Mouse (Mus musculus) heart, embryonic 11.5 days (tissue): ENCODE measurements around the gene Loxl3. TPM values are rescaled to one million over a fixed set of nuclear protein-coding genes. Genes with fewer than 3 reads are reported as not detected.

Source experiments
- ATAC-seq: fragments of 200-750 bp; cut with Nextera tagmentation; replicated peaks from 2 replicates; pipeline ENCODE4 v1.8.0; 2017; ENCODE audit warnings: moderate library complexity; ENCODE audit not compliant: insufficient number of reproducible peaks, low FRiP score, low TSS enrichment
- H3K27ac ChIP-seq: fragments of 300-500 bp; sonication (generic); 2 replicates; pipeline ENCODE4 v1.5.1; 2014; ENCODE audit warnings: mild to moderate bottlenecking, low read depth, low read length
- H3K27me3 ChIP-seq: fragments of 300-500 bp; sonication (generic); 2 replicates; pipeline ENCODE4 v1.6.1; 2014; ENCODE audit warnings: mild to moderate bottlenecking, low read length, mixed read lengths; ENCODE audit not compliant: control insufficient read depth, insufficient read depth
- H3K36me3 ChIP-seq: fragments of 300-500 bp; sonication (generic); 2 replicates; pipeline ENCODE4 v1.6.1; 2014; ENCODE audit warnings: mild to moderate bottlenecking, low read length, moderate library complexity, mixed read lengths; ENCODE audit not compliant: control insufficient read depth, insufficient read depth
- H3K4me1 ChIP-seq: fragments of 300-500 bp; sonication (generic); 2 replicates; pipeline ENCODE4 v1.6.1; 2014; ENCODE audit warnings: low read length; ENCODE audit not compliant: control insufficient read depth, insufficient read depth
- H3K4me2 ChIP-seq: fragments of 300-500 bp; sonication (generic); 2 replicates; pipeline ENCODE4 v1.6.1; 2014; ENCODE audit warnings: mild to moderate bottlenecking, moderate library complexity
- H3K4me3 ChIP-seq: fragments of 300-500 bp; sonication (generic); 2 replicates; pipeline ENCODE4 v1.5.1; 2014; ENCODE audit warnings: low read depth, low read length
- H3K9ac ChIP-seq: fragments of 300-500 bp; sonication (generic); 2 replicates; pipeline ENCODE4 v1.6.1; 2014; ENCODE audit warnings: mild to moderate bottlenecking, low read depth, low read length, moderate library complexity
- H3K9me3 ChIP-seq: fragments of 300-500 bp; sonication (generic); replicated peaks from 2 replicates; pipeline ENCODE4 v1.6.1; 2016; ENCODE audit warnings: low read length; ENCODE audit not compliant: control insufficient read depth
- WGBS: fragments of 180-500 bp; shearing (Covaris S2); extraction: QIAGEN DNeasy Blood & Tissue Kit; methylation state at CpG from one replicate; pipeline ENCODE4 v1.1.7; 2014; ENCODE audit not compliant: insufficient replicate concordance; 5-methylcytosine and 5-hydroxymethylcytosine counted together
- polyA plus RNA-seq: library from polyadenylated mRNA; unstranded; fragments of >200 nt; fragmentation: Nextera tagmentation; extraction: Ambion mirVana; gene quantifications from 2 replicates; pipeline ENCODE4 v1.2.1, GENCODE M21; 2014

Gene Loxl3
- polyA plus RNA-seq, 1 experiment from 2014 or later: 4.5 TPM

DNA sequence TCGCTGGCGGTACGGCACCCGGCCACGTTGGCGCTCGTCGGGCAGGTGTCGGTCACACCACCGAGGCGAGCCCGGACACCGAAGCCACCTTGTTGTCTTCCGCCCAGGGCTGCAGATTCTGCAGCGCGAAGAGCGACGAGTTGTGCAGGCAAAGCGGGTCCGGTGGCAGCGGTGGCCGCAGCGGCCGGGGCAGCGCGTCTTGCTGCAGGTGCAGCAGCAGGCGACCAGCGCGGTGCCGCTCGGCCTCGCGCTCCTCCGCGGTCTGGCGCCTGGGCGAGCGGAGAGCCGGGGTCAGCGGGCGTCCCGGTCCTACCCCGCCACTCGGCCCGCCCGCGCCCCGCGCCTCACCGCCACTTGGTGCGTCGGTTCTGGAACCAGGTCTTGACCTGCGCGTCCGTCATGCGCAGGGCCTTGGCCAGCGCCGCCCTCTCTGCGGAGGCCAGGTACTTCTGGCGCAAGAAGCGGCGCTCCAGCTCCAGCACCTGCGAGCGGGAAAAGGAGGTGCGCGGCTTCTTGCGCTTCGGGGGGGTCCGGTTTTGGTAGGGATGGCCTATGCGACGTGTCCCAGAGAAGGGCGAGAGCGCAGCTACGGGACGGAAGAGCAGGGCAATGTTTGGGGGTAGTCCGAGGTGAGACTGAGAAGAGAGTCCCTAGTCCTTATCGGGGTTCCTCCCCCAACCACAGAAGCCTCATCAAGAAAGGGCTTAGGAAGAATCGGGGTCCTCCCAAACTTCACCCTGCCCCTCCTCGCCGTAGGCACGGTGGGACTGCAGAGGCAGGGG, 34.9 kb downstream of the Loxl3 start:
- Histone ChIP-seq H3K9ac (no peak overlapping the region), H3K9me3 (no peaks in the 10 kb centered on the region), H3K27me3 (peaks cover 97% of the 10 kb centered on the region), H3K4me3 (peak overlapping the region; percentile 27), H3K27ac (no peak overlapping the region), H3K4me2 (peak overlapping the region; percentile 56), H3K36me3 (no peaks in the 10 kb centered on the region), H3K4me1 (peaks cover 15% of the 10 kb centered on the region)
- WGBS: under 1% methylated on average over 80 of the region's 81 CpGs
- ATAC-seq: no peak

DNA sequence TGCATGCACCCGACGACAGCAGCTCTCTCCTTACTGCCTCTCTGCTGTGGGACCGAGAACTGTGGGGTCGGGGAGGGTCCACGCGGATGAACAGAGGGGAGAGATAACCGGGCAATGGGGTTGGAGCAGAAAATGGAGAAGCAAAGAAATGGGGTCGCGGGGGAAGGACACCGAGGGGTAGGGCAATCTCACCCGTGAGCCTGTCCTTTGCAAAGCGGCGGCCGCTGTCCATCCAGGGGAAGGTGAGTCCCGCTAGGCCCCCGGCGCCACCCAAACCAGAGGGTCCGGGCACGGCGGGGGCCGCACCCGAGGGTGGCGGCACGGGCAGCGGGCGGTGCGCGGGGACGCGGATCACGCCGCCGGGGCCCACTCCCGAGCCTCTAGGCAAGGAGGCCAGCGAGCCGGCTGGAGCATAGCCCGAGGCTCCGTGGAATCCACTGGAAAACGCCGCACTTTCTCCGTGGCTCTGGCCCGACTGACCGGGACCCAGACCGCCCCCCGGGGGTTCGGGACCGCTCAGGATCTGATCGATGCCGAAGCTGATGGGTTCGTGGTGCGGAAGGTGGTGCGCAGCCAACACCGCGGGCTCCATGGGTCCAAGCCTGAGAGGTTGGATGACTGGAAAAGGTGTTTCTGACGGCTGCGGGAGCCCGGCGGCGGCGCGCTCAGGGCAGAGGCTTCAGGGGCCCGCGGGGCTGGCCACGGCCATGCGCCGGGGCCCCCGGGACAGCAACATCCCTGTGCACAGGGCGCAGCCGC, 35.7 kb downstream of the Loxl3 start:
- H3K9ac ChIP-seq: no peak overlapping the region
- under 1% methylated on average over 55 of the region's 69 CpGs for WGBS
- no peaks in the 10 kb centered on the region for H3K9me3 ChIP-seq
- H3K4me1 ChIP-seq: peaks cover 15% of the 10 kb centered on the region
- H3K4me2 ChIP-seq: peak overlapping the region; percentile 48
- no peaks in the 10 kb centered on the region for H3K36me3 ChIP-seq
- H3K27me3 ChIP-seq: peaks cover 97% of the 10 kb centered on the region
- no peak overlapping the region for H3K27ac ChIP-seq
- H3K4me3 ChIP-seq: peak overlapping the region; percentile 27
- ATAC-seq: 0 out of 2 replicates have a peak, but pooled peaks have one; percentile 27

DNA sequence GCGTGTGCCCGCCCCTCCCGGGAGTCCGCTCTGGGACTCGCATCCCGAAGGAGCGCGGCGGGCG, 36.1 kb downstream of the Loxl3 start, which contains the start of gene Tlx2:
TSS of gene Tlx2 (minus strand) at position 47 of the 64 bp plus-strand sequence.
- WGBS: under 1% methylated on average over 10 of the region's 10 CpGs
- Histone ChIP-seq H3K4me3 (peak within 1 kb of the TSS; percentile 27), H3K4me2 (peak within 1 kb of the TSS; percentile 56), H3K27ac (no peak within 1 kb of the TSS), H3K4me1 (peaks cover 15% of the 10 kb centered on the region), H3K9ac (no peak within 1 kb of the TSS), H3K9me3 (no peaks in the 10 kb centered on the region), H3K36me3 (no peaks in the 10 kb centered on the region), H3K27me3 (peaks cover 96% of the 10 kb centered on the region)
- no peak for ATAC-seq

DNA sequence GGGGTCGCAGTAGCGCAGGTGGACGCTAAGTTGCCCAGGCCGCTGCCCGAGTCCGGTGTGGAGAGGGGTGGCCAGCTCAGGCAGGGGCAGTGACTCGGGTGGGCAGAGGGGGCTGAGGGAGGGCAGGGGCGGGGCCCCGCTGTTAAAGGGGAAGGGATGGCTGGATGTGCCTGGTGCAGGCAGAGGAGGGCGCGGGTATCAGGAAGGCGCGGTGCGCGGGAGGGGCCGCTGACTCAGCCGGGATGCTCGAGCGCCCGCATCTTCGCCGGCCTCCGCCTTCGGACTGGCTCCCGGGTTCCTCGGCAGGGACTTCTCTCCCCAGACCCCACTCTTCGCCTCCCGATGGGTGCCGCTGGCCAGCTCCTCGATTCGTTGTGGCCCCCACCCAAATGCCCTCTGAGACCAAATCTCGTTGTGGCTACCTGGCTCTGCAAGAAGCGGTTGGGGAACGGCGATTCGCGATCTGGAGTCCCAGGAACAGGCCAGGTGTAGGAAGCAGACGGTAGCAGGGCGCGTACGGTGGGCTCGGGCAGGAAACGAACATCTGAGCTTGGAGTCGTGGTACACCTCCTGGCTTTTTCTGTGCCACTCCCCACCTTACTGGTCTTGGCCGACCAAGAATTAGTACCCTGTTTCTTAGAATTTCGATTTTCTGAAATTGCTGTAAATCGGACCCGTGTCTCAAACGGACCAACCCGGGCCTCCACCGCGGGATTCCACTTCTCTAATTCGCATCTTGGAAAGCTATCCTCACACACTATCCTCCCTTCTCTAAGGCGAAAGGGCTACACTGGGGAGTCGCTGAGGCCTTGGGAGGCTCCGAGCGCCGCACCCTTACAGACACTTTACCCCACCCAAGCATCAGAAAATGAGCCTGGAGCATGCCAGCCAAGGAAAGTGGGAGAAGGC, 36.6 kb downstream of the Loxl3 start:
- H3K36me3 ChIP-seq: no peaks in the 10 kb centered on the region
- peak overlapping the region; percentile 48 for H3K4me2 ChIP-seq
- peaks cover 15% of the 10 kb centered on the region for H3K4me1 ChIP-seq
- no peak overlapping the region for H3K27ac ChIP-seq
- 2% methylated on average over 48 of the region's 58 CpGs for WGBS
- ATAC-seq: 0 out of 2 replicates have a peak, but pooled peaks have one; percentile 8
- H3K9ac ChIP-seq: no peak overlapping the region
- peak overlapping the region; percentile 24 for H3K4me3 ChIP-seq
- peaks cover 96% of the 10 kb centered on the region for H3K27me3 ChIP-seq
- no peaks in the 10 kb centered on the region for H3K9me3 ChIP-seq

DNA sequence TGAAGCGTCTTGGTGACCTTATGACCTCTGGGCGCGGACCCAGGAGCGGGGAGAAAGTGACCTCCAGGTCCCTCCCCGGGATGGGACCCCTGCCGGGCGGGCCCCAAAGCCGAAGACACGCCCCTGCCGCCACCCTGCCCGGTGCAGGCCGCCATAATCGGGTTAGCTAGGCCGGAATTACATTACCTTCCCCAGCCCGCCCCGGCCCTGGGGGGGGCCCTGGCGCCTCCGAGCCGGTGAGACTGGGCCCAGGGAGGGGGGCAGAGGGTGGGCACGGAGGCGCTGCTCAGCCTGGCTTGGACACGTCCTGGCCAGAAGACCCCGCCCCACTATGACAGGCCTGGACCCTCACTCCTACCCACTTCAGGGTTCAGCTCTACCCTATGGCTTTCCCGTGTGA, 37.2 kb downstream of the Loxl3 start:
- Histone ChIP-seq H3K4me3 (peak overlapping the region; percentile 22), H3K27me3 (peaks cover 96% of the 10 kb centered on the region), H3K36me3 (no peaks in the 10 kb centered on the region), H3K27ac (no peak overlapping the region), H3K4me1 (peaks cover 15% of the 10 kb centered on the region), H3K9me3 (no peaks in the 10 kb centered on the region), H3K9ac (no peak overlapping the region), H3K4me2 (peak overlapping the region; percentile 38)
- under 1% methylated on average over 15 of the region's 24 CpGs for WGBS
- no peak for ATAC-seq

DNA sequence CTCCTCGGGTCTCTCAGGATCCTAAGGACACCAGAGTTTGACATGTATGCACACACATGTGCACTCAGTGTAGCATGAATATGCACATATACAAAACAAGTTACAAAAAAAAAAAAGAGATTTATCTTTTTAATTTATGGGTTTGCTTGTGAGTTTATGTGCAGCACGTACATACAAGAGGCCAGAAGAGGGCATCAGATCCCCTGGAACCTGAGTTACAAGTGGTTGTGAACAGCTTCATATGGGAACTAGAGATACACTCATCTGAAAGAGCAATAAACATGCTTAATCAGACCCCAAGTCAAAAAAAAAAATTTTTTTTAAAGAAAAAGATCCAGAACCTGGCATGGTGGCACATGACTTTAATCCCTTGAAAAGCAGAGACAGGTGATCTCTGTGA, 41.0 kb downstream of the Loxl3 start:
- 12% methylated on average over 2 of the region's 2 CpGs for whole genome bisulfite sequencing
- Histone ChIP-seq H3K4me3 (no peak overlapping the region), H3K9ac (no peak overlapping the region), H3K36me3 (no peaks in the 10 kb centered on the region), H3K27me3 (peaks cover 68% of the 10 kb centered on the region), H3K4me1 (peaks cover 4% of the 10 kb centered on the region), H3K9me3 (no peaks in the 10 kb centered on the region), H3K27ac (no peak overlapping the region), H3K4me2 (no peak overlapping the region)
- ATAC-seq: no peak

DNA sequence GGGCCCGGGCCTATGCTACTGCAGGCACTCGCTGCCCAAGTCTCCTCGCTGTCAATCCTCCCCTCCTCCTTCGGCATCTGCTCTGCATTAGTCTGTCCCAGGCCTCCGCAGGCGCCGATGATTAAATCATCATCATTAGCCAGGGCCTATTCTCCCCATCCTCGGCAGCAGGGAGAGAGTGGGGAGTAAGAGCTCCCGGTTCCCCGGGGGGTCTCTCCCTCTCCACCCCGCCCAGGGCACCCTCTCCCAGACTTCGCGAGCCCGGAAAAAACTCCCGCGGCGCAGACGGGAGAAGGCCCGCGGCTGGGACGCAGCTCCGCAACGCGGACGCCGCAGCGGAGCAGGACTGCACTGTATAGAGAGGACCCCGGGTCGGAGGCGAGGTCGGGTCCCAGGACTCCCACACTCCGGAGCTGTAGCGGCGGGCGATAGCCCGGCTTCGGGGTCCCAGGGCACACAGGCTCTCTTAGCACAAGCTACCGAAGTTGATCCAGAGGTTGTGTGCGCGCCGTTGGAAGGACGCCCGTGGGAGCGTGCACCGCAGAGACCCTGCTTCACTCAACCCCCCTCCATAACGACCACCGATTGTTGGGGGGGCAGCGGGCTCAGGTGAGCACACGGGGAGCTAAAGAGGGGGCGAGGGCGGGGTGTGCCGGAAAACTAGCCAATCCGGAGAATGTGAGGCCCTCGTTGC, 43.8 kb downstream of the Loxl3 start, which contains the start of gene Pcgf1:
TSS of gene Pcgf1 (plus strand) at position 240 of the 694 bp plus-strand sequence.
- H3K4me1 ChIP-seq: no peaks in the 10 kb centered on the region
- H3K9me3 ChIP-seq: no peaks in the 10 kb centered on the region
- peak within 1 kb of the TSS; percentile 96 for H3K4me2 ChIP-seq
- 0 out of 2 replicates have a peak, but pooled peaks cover 6% of the 10 kb centered on the region for H3K36me3 ChIP-seq
- peak within 1 kb of the TSS; percentile 73 for H3K4me3 ChIP-seq
- H3K9ac ChIP-seq: peak within 1 kb of the TSS; percentile 85
- ATAC-seq: peak; percentile 52
- peak within 1 kb of the TSS; percentile 77 for H3K27ac ChIP-seq
- WGBS: under 1% methylated on average over 54 of the region's 54 CpGs
- H3K27me3 ChIP-seq: peaks cover 49% of the 10 kb centered on the region

DNA sequence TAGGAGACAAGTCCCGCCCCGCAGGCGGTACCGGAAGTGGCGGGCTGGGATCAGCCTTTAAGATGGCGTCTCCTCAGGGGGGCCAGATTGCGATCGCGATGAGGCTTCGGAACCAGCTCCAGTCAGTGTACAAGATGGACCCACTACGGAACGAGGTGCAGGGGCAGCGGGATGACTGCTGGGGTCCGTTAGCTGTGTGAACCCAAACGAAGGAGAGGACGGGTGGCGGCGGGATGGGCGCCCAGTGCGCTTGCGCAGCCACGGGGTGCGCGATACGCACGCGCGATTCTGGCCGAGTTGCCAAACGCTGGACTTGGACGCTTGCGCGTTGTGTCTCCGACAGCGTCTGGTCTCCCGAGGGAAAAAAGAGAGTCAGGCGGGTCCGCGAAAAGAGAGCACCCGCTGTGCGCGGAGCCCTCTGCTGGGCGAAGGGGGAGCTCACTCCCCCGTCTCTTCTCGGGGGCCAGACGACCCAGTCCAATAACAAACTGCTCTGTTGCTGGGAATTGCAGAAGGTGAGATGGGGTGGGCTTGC, 44.4 kb downstream of the Loxl3 start:
- WGBS: under 1% methylated on average over 46 of the region's 46 CpGs
- H3K4me3 ChIP-seq: peak overlapping the region; percentile 73
- 0 out of 2 replicates have a peak, but pooled peaks cover 6% of the 10 kb centered on the region for H3K36me3 ChIP-seq
- peak overlapping the region; percentile 96 for H3K4me2 ChIP-seq
- H3K9ac ChIP-seq: peak overlapping the region; percentile 85
- no peaks in the 10 kb centered on the region for H3K4me1 ChIP-seq
- H3K9me3 ChIP-seq: no peaks in the 10 kb centered on the region
- peaks cover 51% of the 10 kb centered on the region for H3K27me3 ChIP-seq
- peak overlapping the region; percentile 77 for H3K27ac ChIP-seq
- peak; percentile 93 for ATAC-seq
